Mouse (Mus musculus) heart, postnatal 0 days (tissue): Measurements from ENCODE around the gene Cars. TPM values are rescaled to one million over a fixed set of nuclear protein-coding genes. Genes with fewer than 3 reads are reported as not detected.
A peak's percentile ranks its signal among the peaks of the same experiment; 100 is the strongest.
"Not testable (repeated sequence)": the region's sequence is repeated elsewhere in the genome, so short reads cannot be mapped to it uniquely, and the experiment has no call there.

Experiments used
- ATAC-seq: fragments of 200-750 bp; cut with Nextera tagmentation; 2 replicates; pipeline ENCODE4 v1.8.0; 2017; ENCODE audit warnings: low read depth, moderate number of reproducible peaks, moderate library complexity; ENCODE audit not compliant: insufficient read depth
- DNase-seq: peaks from one replicate; pipeline ENCODE4 v3.0.0-alpha.2; 2016; ENCODE audit warnings: low spot score
- H3K27ac ChIP-seq: fragments of 300-500 bp; sonication (generic); 2 replicates; pipeline ENCODE4 v1.5.1; 2014; ENCODE audit warnings: low read depth, mild to moderate bottlenecking
- H3K27me3 ChIP-seq: fragments of 300-500 bp; sonication (generic); 2 replicates; pipeline ENCODE4 v1.6.1; 2014; ENCODE audit warnings: low read length, mixed read lengths; ENCODE audit not compliant: control insufficient read depth, insufficient read depth
- H3K36me3 ChIP-seq: fragments of 300-500 bp; sonication (generic); replicated peaks from 2 replicates; pipeline ENCODE4 v1.6.1; 2014; ENCODE audit warnings: low read length, mixed read lengths; ENCODE audit not compliant: control insufficient read depth, insufficient read depth
- H3K4me1 ChIP-seq: fragments of 300-500 bp; sonication (generic); 2 replicates; pipeline ENCODE4 v1.6.1; 2014; ENCODE audit warnings: antibody characterized with exemption; ENCODE audit not compliant: control insufficient read depth, insufficient read depth
- H3K4me2 ChIP-seq: fragments of 300-500 bp; sonication (generic); 2 replicates; pipeline ENCODE4 v1.6.1; 2014; ENCODE audit warnings: low read depth, mild to moderate bottlenecking, low read length, moderate library complexity
- H3K4me3 ChIP-seq: fragments of 300-500 bp; sonication (generic); 2 replicates; pipeline ENCODE4 v1.5.1; 2014; ENCODE audit warnings: low read depth, low read length
- H3K9ac ChIP-seq: fragments of 300-500 bp; sonication (generic); replicated peaks from 2 replicates; pipeline ENCODE4 v1.6.1; 2014; ENCODE audit warnings: low read depth, low read length, mixed read lengths
- H3K9me3 ChIP-seq: fragments of 300-500 bp; sonication (generic); replicated peaks from 2 replicates; pipeline ENCODE4 v1.6.1; 2016; ENCODE audit warnings: low read length; ENCODE audit not compliant: control insufficient read depth
- CTCF ChIP-seq: IDR thresholded peaks from 2 replicates; pipeline ENCODE4 v1.5.1; 2016; ENCODE audit warnings: antibody characterized with exemption, control low read depth, low read depth
- EP300 ChIP-seq: IDR thresholded peaks from 2 replicates; pipeline ENCODE4 v1.6.1; 2016; ENCODE audit warnings: antibody characterized with exemption, low read depth
- WGBS: fragments of 180-500 bp; shearing (Covaris S2); extraction: QIAGEN DNeasy Blood & Tissue Kit; methylation state at CpG from one replicate; pipeline ENCODE4 v1.1.7; 2014; 5-methylcytosine and 5-hydroxymethylcytosine counted together
- polyA plus RNA-seq: library from polyadenylated mRNA; unstranded; fragments of >200 nt; fragmentation: Nextera tagmentation; extraction: Ambion mirVana; gene quantifications from 2 replicates; pipeline ENCODE4 v1.2.1, GENCODE M21; 2015
- total RNA-seq: library from RNA; depleted of rRNA; stranded (reverse); fragments of >200 nt; gene quantifications from 2 replicates; pipeline ENCODE4 v1.2.3, GENCODE M21; 2014; ENCODE audit warnings: low replicate concordance; rRNA removed

The Cars gene
- 7.0 and 15.4 TPM in 2 replicates for total RNA-seq
- polyA plus RNA-seq, result 14.7 TPM in 2 replicates

DNA sequence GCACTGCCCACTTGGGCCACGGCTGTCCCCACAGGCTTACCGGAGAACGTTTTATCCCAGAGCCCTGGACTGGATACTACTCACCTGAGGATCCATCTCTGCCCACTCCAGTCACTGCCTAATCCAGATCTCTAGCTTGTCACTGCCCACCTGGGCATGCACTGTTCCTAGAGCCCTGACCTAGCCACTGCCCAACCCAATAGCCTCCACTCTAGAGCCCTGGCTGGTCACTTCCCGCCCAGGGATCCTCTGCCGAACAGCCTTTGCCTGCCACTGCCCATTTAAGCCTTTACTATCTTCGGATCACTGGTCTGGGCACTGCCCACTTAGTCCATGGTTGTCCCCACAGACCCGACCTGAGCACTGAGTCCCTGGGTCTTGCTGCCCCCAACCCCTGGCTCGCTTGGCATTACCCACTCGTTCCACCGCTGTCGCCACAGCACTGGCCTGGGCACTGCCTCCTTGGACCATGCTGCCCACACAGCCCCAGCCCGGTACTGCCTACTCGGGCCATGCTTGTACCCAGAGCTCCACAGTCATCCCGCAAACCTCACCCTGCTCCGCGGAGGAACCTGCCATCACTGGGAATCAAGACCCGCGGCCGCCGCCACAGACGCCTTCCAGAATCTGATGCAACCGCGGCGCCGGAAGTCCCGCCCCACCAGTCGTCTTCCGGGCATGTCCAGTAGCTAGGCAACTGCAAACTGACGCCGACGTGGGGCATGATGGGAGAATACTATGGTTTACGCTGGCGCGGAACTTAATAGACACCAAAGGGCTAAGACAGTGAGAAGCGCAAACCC is at the start of gene Cars:
Gene Cars, minus strand, starts transcription at position 663 of the 803 bp plus-strand sequence.
- 1% methylated on average over 35 of the region's 35 CpGs for WGBS
- H3K9me3 ChIP-seq, result no peaks in the 10 kb centered on the region
- ATAC-seq, result peak; percentile 96

DNA sequence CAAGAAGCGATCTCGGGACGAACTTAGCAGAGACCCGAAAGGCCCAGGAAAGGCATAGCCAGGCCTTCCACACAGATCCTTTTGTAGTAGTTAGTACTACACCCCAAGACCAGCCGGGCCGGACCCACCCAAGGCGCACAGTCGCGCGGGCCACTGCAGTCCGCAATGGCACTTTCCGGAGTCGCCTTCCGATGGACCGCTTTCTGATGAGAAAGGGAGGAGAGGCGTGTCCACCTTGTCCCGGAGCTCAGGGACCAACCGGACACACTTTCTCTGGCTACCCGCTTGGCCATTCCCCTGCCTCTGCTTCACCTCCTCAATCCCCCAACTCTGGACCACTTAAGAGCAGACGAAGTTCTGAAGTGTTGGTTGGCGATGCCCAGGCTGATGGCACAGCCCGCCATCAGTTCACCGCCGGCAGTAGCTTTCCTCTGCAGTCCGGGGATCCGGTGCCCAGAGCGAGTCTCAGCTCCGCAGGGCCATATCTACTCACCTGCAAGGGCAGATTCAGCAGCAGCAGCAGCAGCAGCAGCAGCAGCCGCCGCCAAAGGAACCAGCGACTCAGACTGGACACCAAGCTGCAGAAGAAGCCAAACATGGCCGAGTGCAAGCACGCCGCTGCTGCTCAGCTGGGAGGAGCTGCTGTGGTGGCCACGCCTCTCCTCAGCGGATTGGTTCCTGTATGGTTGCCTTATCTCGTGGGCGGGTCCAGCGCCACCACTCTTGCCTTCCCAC is 49.3 kb upstream of the Cars start, which contains the start of gene Tnfrsf22:
Gene Tnfrsf22, minus strand, starts transcription at position 628 of the 735 bp plus-strand sequence.
- H3K4me1 ChIP-seq, result peaks cover 6% of the 10 kb centered on the region; the same call in 1 of the 2 replicates
- peak; percentile 94 for ATAC-seq
- H3K9me3 ChIP-seq, result no peaks in the 10 kb centered on the region
- DNase-seq, result peak; percentile 74
- H3K27ac ChIP-seq, result no peak within 1 kb of the TSS
- no peaks in the 10 kb centered on the region for H3K36me3 ChIP-seq
- whole genome bisulfite sequencing, result 4% methylated on average over 39 of the region's 39 CpGs
- peak within 1 kb of the TSS; percentile 62 for H3K4me3 ChIP-seq
- H3K27me3 ChIP-seq, result no peaks in the 10 kb centered on the region
- peak within 1 kb of the TSS; percentile 89 for H3K4me2 ChIP-seq
- TF ChIP-seq CTCF, result no peak
- no peak for TF ChIP-seq EP300
- H3K9ac ChIP-seq, result peak within 1 kb of the TSS; percentile 46; the same call in 1 of the 2 replicates

More for the DNA sequence above, at the start of gene Cars:
- H3K4me3 ChIP-seq, result peak within 1 kb of the TSS; percentile 75
- peak within 1 kb of the TSS; percentile 18 for H3K27ac ChIP-seq
- TF ChIP-seq CTCF (no peak), EP300 (no peak)
- H3K27me3 ChIP-seq, result no peaks in the 10 kb centered on the region
- peak within 1 kb of the TSS; percentile 69 for H3K4me2 ChIP-seq
- H3K4me1 ChIP-seq, result peaks cover 8% of the 10 kb centered on the region
- no peaks in the 10 kb centered on the region for H3K36me3 ChIP-seq
- DNase-seq, result peak; percentile 93
- peak within 1 kb of the TSS; percentile 75 for H3K9ac ChIP-seq

DNA sequence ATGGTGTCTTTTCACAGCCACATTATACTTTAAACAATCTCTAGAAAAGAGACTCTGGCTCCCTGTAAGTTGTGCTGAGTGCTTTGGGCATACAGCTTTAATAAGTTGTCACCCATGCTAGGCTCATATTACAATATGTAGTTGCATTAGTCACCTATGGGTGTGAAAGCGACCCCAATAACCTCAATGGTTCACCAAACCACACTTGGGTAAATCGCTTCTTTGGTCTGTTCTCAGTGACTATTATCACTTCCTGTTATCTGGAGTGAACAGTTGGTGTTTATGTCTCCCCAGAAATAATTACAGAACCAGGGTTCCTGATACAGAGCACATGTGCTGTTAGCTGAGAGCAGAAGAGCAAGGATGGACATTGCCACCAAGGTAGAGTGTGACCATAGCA is 44.1 kb upstream of the Cars start:
- H3K4me2 ChIP-seq, DNase-seq, ATAC-seq, H3K27me3 ChIP-seq, H3K27ac ChIP-seq, H3K4me3 ChIP-seq, H3K9ac ChIP-seq, H3K36me3 ChIP-seq, H3K4me1 ChIP-seq, H3K9me3 ChIP-seq: not testable (repeated sequence)
- 78% methylated on average over 2 of the region's 2 CpGs for WGBS

DNA sequence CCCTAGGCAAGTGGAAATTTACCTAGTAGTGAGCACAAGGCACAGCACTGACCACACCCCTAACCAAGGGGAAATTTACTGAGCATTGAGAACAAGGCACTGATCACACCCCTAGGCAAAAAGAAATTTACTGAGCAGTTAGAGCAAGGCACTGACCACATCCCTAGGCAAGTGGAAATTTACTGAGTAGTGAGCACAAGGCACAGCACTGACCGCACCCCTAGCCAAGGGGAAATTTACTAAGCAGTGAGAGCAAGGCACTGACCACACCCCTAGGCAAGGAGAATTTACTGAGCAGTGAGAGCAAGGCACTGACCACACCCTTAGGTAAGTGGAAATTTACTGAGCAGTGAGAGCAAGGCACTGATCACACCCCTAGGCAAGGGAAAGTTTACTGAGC is 36.8 kb upstream of the Cars start:
- WGBS, result 89% methylated on average over 1 of the region's 1 CpGs
- H3K4me3 ChIP-seq, result no peak overlapping the region
- TF ChIP-seq CTCF (no peak), EP300 (no peak)
- no peak overlapping the region for H3K9ac ChIP-seq
- H3K27ac ChIP-seq, result no peak overlapping the region
- no peaks in the 10 kb centered on the region for H3K27me3 ChIP-seq
- ATAC-seq (no peak), DNase-seq (no peak)
- H3K36me3 ChIP-seq, result no peaks in the 10 kb centered on the region
- no peak overlapping the region for H3K4me2 ChIP-seq
- H3K9me3 ChIP-seq, result 0 out of 2 replicates have a peak, but pooled peaks cover 2% of the 10 kb centered on the region
- no peaks in the 10 kb centered on the region for H3K4me1 ChIP-seq

DNA sequence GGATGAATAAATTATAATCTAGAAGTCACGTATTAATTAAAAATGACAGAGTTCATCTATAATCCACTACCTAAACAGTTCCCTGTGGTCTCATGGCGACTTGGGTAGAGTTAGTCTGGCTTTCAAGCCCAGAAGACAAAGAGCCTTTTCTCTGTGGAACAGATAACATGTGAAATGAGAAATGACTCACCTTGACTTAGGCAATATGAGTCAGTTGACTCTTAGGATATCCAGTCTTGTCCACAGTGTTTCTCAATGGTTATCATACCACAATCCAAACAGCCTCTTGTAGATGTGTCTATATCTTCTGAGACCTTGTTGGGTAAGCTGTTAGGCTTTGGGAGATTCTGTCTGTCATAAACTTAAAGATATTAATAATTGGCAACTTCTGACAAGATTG is 31.6 kb upstream of the Cars start:
- Histone ChIP-seq H3K9ac (no peak overlapping the region), H3K36me3 (no peaks in the 10 kb centered on the region), H3K27ac (no peak overlapping the region), H3K4me1 (no peaks in the 10 kb centered on the region), H3K4me3 (no peak overlapping the region), H3K4me2 (no peak overlapping the region), H3K27me3 (no peaks in the 10 kb centered on the region), H3K9me3 (0 out of 2 replicates have a peak, but pooled peaks cover 2% of the 10 kb centered on the region)
- 57% methylated on average over 2 of the region's 2 CpGs for WGBS
- ATAC-seq, result no peak
- no peak for DNase-seq
- TF ChIP-seq CTCF (no peak), EP300 (no peak)
